Mouse (Mus musculus) erythroid progenitor cell, adult 5-6 weeks (primary cell): Measurements from ENCODE around the gene Tas2r135. TPM values are rescaled to one million over a fixed set of nuclear protein-coding genes. Genes with fewer than 3 reads are reported as not detected.

Experiments used
- ATAC-seq: replicated peaks from 2 replicates; pipeline ENCODE4 v1.8.0; 2016; ENCODE audit warnings: moderate number of reproducible peaks, mild to moderate bottlenecking, moderate TSS enrichment, inconsistent platforms; ENCODE audit not compliant: poor library complexity, low FRiP score, severe bottlenecking
- total RNA-seq, 2 experiments: library from RNA; stranded (forward) in 1 of 2; stranded (reverse) in 1 of 2; fragments of 150-400 nt in 1 of 2; fragments of 186-747, 209-891 nt in 1 of 2; gene quantifications; 2 replicates each; pipeline versions ENCODE4 v1.2.3 to v1.2.4; 2015 to 2017; ENCODE audit warnings: low replicate concordance in 2 of 2

The Tas2r135 gene
- not detected in 2 replicates for total RNA-seq (2015; ENCODE audit: low replicate concordance)
- total RNA-seq (2017; ENCODE audit: low replicate concordance), result not detected in 2 replicates

DNA sequence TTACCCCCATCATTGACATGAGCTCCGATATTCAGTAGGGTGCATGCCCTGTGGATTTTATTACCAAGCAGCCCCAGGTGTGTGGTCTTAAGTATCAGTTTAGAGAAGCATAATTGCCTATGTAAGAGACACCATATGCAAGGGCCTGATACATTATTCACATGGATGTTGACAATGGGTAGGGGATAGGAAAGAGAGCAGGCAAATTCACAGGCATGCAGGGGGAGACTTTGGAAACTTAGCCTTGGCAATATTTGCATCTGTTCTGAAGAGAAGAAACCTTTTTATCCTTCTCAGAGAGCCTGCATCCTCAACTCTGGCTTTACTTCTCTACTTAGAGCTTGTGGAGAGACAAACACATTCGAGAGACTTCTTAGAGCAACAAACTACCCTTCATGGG lies at the start of gene Tas2r135:
Gene Tas2r135, plus strand, starts transcription at position 301 of the 400 bp plus-strand sequence.
- ATAC-seq, result no peak

DNA sequence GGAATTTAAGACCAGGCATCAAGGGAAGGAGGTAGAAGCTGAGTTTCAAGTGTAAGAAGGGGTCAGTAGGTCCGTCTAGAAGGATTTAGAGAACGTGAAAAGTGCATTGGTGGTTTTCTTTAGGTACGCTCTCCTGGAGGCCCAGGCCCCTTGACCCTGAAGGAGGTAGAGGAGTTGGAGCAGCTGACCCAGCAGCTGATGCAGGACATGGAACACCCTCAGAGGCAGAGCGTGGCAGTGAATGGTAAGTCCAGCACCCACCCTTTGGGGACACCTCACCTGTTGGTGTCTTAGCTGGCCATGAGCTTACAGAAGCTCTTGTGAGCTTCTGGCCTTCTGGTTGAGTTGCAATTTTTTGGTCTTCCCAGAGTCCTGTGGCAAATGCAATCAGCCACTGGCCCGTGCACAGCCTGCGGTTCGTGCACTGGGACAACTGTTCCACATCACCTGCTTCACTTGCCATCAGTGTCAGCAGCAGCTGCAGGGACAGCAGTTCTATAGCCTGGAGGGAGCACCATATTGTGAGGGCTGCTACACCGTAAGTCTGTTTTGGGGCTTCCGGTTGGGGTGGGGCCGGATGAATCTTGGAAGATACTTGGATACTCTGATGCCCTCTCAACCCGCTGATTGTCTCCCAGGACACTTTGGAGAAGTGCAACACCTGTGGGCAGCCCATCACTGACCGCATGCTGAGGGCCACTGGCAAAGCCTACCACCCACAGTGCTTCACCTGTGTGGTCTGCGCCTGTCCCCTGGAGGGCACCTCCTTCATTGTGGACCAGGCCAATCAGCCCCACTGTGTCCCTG lies 49.2 kb upstream of the Tas2r135 start:
- ATAC-seq, result no peak

DNA sequence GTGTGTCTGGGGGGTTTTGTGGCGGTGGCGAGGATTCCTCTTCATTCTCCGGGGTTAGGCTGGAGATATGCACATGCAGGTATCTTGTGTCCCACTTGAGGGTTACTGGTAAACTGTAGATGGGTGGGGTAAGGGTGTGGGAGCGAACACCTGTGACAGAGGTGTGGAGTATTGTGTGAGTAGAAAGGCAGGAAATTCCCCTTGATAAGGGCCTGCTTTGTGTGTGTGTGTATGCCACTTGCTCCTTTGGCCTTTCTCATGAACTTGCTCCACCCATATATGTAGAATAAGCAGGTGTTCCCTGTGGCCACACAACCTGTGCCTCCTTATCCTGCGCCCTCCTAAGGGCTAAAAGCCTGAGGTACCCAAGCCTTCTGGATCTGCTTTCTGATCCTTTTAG lies 48.3 kb upstream of the Tas2r135 start:
- ATAC-seq, result no peak

- no peak for ATAC-seq
These were observed 47.3 kb upstream of the Tas2r135 start for GRCm38 (mm10) chr6:42357901-42358300.

DNA sequence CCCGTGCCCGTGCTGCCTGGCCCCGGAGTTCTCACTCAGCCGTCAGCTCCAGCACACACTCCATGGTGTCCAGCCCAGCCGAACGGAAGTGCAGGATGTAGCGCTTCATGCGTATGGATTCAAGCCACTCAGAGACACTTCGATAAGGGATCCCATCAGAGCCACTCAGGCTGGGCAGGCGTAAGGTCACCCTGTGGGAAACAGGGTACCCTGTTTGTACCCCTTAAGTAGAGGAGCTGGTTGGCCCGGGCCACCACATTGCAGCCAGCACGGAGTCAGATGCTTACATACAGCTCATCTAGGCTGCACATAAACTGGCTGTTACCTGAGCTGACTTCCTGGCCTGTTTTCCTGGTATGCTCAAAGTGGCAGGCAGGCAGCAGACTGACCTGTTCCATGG lies 46.3 kb upstream of the Tas2r135 start:
- ATAC-seq, result no peak

GRCm38 (mm10) chr6:42359364-42360147 lies 45.7 kb upstream of the Tas2r135 start:
- ATAC-seq, result no peak

DNA sequence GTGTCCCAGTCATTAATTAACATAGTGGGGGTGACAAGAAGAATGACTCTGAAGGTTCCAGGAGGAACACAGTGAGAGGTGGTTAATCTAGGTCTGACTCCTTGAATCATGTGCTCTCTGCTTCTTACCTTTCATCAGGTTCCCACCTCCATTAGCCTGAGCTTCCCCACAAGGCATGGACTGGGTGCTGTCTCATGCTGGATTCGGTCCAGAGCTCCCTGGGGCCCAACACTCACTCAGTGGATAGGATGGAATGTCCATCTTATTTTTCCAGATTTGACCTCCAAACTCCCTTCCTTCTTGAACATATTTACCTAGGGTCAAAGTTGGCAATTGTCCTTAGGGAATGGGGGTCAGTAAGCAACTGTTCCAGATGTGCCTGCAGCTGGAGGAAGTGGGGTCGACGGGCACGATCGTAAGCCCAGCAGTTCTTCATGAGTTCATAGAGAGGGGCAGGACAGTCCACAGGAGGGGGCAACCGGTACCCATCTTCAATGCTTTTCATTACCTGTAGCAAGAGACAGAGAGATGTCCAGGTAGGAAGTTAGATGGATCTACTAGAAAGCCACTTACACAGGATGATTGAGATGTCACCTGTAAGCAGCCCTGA lies 44.9 kb upstream of the Tas2r135 start:
- ATAC-seq, result no peak

DNA sequence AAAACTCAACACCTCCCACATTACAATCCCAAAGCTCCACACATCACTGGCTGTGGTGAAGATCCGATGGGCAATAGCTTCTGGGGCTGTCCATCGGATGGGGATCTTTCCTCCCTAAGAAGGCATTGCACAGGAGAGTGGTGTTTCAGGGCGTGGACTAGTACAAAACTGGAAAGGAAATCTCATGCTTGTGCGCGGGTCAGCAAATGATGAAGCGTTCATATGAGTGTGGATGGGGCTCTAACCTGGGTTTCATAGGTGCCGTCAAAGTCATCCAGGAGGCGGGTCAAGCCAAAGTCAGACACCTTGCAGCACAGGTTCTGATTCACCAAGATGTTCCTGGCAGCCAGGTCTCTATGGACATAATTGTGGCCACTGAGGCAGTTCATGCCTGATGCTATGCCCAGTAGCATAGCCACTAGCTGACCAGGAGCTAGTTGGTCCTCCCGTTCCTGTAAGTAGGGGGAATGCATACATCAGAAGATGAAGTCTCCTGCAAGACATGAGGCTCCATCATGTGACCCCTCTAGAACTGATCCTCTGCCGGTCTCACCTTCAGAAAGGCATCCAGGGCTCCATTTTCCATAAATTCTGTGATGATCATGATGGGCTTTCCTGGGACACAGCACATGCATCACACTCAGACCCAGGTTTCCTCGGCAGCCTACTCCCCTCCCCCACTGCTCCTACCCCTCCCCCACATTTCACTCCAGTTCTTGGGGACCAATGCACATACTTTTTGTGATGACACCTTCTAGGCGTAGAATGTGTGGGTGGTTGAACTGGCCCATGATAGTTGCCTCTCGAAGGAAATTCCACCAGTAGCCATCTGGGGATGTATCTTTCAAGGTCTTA lies 44.0 kb upstream of the Tas2r135 start:
- ATAC-seq, result no peak

DNA sequence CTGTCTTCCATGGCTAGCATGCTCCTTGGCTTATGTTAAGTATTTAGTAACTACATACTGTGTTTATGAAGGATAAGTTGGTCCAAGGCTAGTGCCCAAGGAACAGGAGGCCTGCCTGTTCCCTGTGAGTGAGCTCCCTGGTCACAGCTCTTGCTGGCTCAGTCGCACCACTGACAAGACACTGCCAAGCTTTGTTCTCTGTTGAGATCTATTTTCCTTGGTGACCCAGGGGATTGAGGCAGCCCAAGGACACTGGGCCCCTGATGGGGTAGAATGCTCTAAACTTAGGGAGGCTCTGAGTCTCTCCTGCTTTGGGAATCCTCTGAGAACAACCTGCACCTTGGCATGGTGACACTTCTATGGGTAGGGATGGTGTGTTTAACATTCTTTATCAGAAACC lies 43.2 kb upstream of the Tas2r135 start:
- ATAC-seq, result no peak

DNA sequence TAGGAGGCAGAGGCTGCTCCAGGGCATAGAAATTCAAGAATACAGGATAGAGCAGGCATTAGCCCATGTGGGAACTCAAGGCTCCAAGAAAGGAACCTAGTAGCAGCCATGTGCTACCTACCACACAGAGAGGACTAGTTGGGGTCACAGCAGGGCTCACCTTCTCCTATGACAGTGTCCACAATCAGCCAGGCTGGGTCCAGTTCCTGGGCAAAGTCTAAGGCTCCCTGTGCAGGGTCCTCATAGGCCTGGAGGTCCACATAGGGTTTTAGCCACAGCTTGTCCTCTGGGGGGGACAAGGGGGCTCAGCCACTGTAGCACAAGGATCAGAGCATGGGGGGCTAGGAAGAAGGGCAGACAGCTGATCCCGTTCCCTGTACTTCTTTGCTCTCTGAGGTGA lies 42.7 kb upstream of the Tas2r135 start:
- no peak for ATAC-seq

DNA sequence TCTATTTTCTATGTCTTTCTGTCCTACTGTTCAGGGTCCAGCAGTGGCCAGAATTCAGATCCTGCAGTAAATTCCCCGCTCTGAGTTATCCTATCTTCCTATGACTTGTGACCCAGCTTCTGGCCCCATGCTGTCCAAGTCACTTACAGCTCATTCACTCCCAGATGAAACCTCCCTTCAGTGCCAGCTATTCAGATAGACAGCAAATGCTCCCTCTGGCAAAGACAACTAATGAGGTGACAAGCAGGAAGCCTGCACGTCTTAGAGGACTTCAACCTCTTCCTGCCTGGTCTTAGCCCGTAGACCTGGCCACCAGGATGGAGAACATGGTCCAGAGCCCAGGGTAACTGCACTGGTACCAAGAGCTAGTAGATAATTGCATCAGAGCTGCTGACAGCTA lies 42.3 kb upstream of the Tas2r135 start:
- no peak for ATAC-seq

DNA sequence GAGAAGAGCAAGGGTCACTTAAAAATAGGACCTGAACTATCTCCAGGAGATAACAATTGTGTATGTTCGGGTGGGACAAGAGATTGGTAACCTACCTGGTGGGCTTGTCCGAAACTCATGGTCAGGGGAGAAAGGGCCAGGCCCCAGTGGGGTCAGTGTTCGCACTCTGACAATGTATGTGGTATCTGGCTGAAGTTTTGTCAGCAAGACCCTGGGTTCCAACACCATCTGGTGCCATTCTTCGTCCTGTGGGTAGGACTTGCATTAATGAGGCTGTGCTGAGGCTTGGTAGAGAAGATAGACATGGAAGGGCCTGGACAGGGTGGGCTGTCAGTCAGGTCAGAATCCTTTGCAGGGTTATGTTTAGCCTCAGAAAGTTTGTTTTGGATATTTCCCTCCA lies 41.2 kb upstream of the Tas2r135 start:
- ATAC-seq, result no peak

DNA sequence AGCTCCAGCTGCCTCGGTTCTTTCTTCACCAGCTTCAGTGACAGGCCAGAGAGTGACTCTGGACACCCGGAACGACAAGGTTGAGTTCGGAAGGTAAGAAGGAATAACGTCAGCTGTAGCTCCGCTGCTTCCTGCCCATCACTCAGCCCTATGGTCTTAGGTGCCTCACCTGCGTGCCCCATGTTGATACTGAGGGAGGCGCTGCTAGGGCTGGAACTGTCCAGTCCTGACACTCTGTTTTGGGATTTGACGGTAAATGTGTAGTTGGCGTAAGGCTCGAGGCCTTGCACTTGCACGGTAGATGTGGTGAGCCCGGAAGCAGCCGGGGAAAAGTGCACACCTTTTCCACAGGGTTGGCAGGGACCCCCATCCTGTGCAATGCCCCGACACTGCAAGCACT lies 40.6 kb upstream of the Tas2r135 start:
- no peak for ATAC-seq

- no peak for ATAC-seq
These were observed 40.0 kb upstream of the Tas2r135 start for GRCm38 (mm10) chr6:42365215-42365614.

GRCm38 (mm10) chr6:42369870-42370269 lies 35.4 kb upstream of the Tas2r135 start:
- ATAC-seq, result no peak

DNA sequence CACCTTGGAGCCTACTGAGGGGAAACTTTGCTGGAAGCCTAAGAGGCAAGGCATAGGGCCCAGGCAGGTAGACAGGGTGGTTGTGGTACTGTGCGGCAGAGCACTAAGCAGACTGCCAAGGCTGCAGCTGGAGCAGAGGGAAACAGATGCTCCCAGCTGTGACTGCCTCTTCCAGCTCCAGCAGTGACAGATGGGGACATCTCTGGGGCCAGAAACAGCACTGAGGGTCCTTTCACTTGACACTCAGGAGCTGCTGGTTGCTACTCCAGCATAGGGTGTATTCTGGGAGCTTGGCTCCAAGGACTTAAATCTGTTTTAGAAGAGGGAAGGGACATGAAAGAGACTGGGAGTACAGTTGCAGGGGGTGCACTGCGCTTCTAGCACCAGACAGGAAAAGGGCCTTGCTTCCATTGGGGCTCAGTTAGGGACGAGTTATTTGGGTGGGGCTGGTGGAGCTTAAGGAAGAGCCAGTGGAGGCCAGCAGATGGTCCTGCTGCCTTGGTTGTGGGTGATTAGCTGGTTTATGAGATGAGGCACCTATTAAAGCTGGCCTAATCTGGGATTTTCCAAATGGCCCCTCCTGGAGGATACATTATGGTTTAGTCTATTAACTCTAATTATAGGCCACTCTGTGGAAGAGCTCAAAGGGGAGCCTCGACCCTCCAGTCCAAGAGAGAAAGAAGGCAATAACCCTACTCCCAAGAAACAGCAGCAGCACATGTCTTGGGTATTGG lies 34.4 kb upstream of the Tas2r135 start:
- ATAC-seq, result no peak

GRCm38 (mm10) chr6:42372001-42372400 lies 33.2 kb upstream of the Tas2r135 start:
- ATAC-seq, result no peak

DNA sequence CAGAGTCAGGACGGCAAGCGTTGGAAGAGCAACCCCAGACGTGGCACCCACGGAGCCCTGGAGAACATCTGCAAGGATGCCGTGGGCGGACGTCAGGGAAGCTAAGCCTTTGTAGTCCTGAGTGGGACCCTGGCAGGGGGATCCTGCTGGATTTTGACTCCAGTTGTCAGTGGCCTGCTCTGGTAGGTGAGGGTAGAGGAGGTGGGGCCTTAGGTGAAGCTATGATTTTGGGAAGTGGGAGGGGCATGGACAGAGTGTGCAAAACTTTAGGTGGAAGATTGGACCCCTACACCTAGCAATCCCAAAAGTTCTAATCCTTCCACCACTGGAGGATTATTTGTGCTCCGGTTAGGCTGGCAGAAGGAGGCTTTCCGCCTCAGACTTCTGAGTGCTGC lies 32.8 kb upstream of the Tas2r135 start:
- ATAC-seq, result no peak
